Mouse (Mus musculus) brain, adult 10 weeks (tissue): ENCODE results near the gene Cenpj. TPM values are rescaled to one million over a fixed set of nuclear protein-coding genes. Genes with fewer than 3 reads are reported as not detected.

Source experiments
- polyA plus RNA-seq: library from polyadenylated mRNA; stranded (reverse); fragments of 350-450 nt; fragmentation: Illumina TruSeq; extraction: RNeasy Lipid Tissue Mini Kit (QIAGEN cat#74804); gene quantifications from one replicate; pipeline ENCODE4 v1.2.3, GENCODE M21; 2015; ENCODE audit warnings: low read depth, low replicate concordance

Gene Cenpj
- polyA plus RNA-seq: 2.6 TPM

DNA sequence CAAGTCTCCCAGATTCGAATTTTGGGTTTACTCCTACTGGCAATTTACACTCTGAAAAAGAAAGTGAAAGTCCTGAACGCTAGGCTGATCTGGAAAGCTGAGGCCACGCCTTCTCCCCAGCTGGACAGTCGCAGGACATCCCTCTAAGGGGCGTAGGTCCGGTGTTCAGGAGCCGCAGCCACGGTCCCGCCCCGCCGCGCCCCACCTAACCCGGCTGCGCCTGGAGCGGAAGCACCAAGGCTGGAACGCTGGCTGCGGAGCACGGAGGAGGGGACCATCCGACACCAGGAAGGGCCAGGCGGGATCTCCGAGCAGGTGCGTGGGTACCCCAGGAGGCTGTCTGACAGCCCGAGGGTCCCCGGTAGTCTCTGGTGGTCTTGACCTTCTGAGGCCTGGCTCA, at the start of gene Cenpj, which contains the start of gene Parp4:
Cenpj (minus strand) TSS at position 10 of the 400 bp plus-strand sequence.
Parp4 (plus strand) TSS at position 204 of the 400 bp plus-strand sequence.

Other genes starting within 250 kb of the Cenpj start
- 0.15 TPM for gene Atp12a, start 210.4 kb downstream of the Cenpj start, polyA plus RNA-seq
- 1.9 TPM for gene Rnf17, start 172.8 kb downstream of the Cenpj start, polyA plus RNA-seq
- gene Parp4, start 194 bp upstream of the Cenpj start, polyA plus RNA-seq: 5.1 TPM
- gene Mphosph8, start 92.8 kb upstream of the Cenpj start, polyA plus RNA-seq: 40.4 TPM
- gene Pspc1, start 202.9 kb upstream of the Cenpj start, polyA plus RNA-seq: 48.5 TPM
- gene Zmym5, start 236.3 kb upstream of the Cenpj start, polyA plus RNA-seq: 32.1 TPM